Mouse (Mus musculus) liver, embryonic 14.5 days (tissue): ENCODE measurements around the gene Sgk1. TPM values are rescaled to one million over a fixed set of nuclear protein-coding genes. Genes with fewer than 3 reads are reported as not detected.

ENCODE experiments used
- ATAC-seq: fragments of 200-750 bp; cut with Nextera tagmentation; 2 replicates; pipeline ENCODE4 v1.8.0; 2017; ENCODE audit warnings: moderate number of reproducible peaks, mild to moderate bottlenecking, moderate library complexity; ENCODE audit not compliant: insufficient read depth
- DNase-seq, 3 experiments: peaks; one replicate each; pipeline ENCODE4 v3.0.0-alpha.2; 2012 to 2013; ENCODE audit warnings: low read depth in 3 of 3, low spot score in 3 of 3
- H3K27ac ChIP-seq: fragments of 300-500 bp; sonication (generic); 2 replicates; pipeline ENCODE4 v1.5.1; 2014; ENCODE audit warnings: moderate library complexity, mild to moderate bottlenecking, control low read depth, inconsistent platforms
- H3K27me3 ChIP-seq: fragments of 300-500 bp; sonication (generic); 2 replicates; pipeline ENCODE4 v1.6.1; 2014; ENCODE audit warnings: mild to moderate bottlenecking, low read length, moderate library complexity; ENCODE audit not compliant: control insufficient read depth, insufficient read depth
- H3K36me3 ChIP-seq: fragments of 300-500 bp; sonication (generic); replicated peaks from 2 replicates; pipeline ENCODE4 v1.6.1; 2014; ENCODE audit warnings: low read depth; ENCODE audit not compliant: control insufficient read depth, insufficient read depth
- H3K4me1 ChIP-seq, 2 experiments: fragments of 200-500 bp in 1 of 2; fragments of 300-500 bp in 1 of 2; sonication (generic) in 1 of 2; replicated peaks; 2 replicates each; pipeline ENCODE4 v1.6.1; 2012 to 2014; ENCODE audit warnings: antibody characterized with exemption in 1 of 2, inconsistent platforms in 1 of 2, low read length in 1 of 2; ENCODE audit not compliant: control insufficient read depth in 2 of 2, insufficient read depth in 2 of 2
- H3K4me2 ChIP-seq: fragments of 300-500 bp; sonication (generic); 2 replicates; pipeline ENCODE4 v1.6.1; 2014; ENCODE audit warnings: low read depth, mild to moderate bottlenecking, control low read depth, moderate library complexity
- H3K4me3 ChIP-seq, 2 experiments: fragments of 200-500 bp in 1 of 2; fragments of 300-500 bp in 1 of 2; sonication (generic) in 1 of 2; 2 replicates each; pipeline ENCODE4 v1.5.1; 2012 to 2014; ENCODE audit warnings: low read depth in 2 of 2, low read length in 2 of 2, mild to moderate bottlenecking in 2 of 2, control low read depth in 1 of 2, inconsistent platforms in 1 of 2, moderate library complexity in 1 of 2; ENCODE audit not compliant: insufficient read depth in 1 of 2
- H3K9ac ChIP-seq: fragments of 300-500 bp; sonication (generic); replicated peaks from 2 replicates; pipeline ENCODE4 v1.6.1; 2014; ENCODE audit warnings: mild to moderate bottlenecking, control low read depth, moderate library complexity
- H3K9me3 ChIP-seq: fragments of 300-500 bp; sonication (generic); 2 replicates; pipeline ENCODE4 v1.6.1; 2016; ENCODE audit warnings: low read length, mixed read lengths; ENCODE audit not compliant: control insufficient read depth
- CTCF ChIP-seq: IDR thresholded peaks from 2 replicates; pipeline ENCODE4 v1.5.1; 2016; ENCODE audit warnings: antibody characterized with exemption, low read depth, control low read depth
- EP300 ChIP-seq: IDR thresholded peaks from 2 replicates; pipeline ENCODE4 v1.6.1; 2016; ENCODE audit warnings: antibody characterized with exemption, low read depth
- WGBS: fragments of 180-500 bp; shearing (Covaris S2); extraction: QIAGEN DNeasy Blood & Tissue Kit; methylation state at CpG from one replicate; pipeline ENCODE4 v1.1.7; 2014; ENCODE audit not compliant: insufficient replicate concordance; 5-methylcytosine and 5-hydroxymethylcytosine counted together
- polyA plus RNA-seq, 2 experiments: library from polyadenylated mRNA; depleted of rRNA in 1 of 2; stranded (reverse) in 1 of 2; unstranded in 1 of 2; fragments of >200 nt; fragmentation: Nextera tagmentation in 1 of 2; extraction: Ambion mirVana in 1 of 2; gene quantifications; 2 replicates each; pipeline versions ENCODE4 v1.2.1 to v1.2.3; 2012 to 2014

The Sgk1 gene
- polyA plus RNA-seq (2012; rRNA removed) (5.3 and 8.5 TPM in 2 replicates), polyA plus RNA-seq (2014; fragmentation: Nextera tagmentation; extraction: Ambion mirVana) (9.2 and 10.3 TPM in 2 replicates)

DNA sequence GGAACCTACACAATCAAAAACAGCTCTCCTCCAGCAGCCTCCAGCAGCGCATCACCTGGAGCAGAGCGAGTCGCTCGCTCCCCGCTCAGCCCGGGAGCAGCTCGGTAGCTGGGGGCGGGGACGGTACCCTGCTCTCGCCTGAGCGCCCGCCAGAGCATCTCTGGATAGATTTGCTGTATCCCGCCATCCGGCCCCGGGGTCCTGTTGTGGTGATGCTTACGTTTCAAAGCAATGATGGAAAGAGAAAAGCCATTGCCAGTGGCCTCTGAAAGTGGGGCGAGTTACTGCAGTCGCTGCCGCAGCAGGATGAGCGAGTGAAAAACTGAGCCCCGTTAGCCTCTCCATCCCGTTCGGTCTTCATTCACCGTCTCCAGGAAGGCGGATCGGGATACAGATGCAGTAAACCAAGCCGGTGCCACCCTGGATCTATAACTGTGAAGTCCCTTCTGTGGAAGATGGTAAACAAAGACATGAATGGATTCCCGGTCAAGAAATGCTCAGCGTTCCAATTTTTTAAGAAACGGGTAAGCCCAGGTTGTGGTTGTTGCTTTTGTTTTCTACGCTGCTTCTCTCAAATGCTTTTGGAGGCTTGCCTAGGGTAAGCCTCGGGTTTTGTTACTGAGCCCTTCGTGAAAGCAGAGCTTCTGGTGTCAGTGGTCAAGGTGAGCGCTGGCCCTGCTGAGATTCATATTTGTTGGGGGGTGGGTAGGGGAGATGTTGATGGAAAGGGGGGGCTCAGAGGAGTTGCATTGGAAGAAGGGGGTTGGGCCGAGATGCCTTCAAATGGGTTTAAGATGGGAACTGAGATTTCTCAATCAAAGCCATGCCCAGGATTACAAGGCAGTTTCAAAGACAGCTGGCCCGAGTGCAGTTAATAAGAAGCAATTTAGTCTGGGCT lies at the start of gene Sgk1:
Sgk1 (plus strand) TSS at position 1 of the 898 bp plus-strand sequence.
- no peak within 1 kb of the TSS for H3K27ac ChIP-seq
- no peaks in the 10 kb centered on the region for H3K9me3 ChIP-seq
- H3K9ac ChIP-seq, result no peak within 1 kb of the TSS
- no peaks in the 10 kb centered on the region for H3K4me1 ChIP-seq
- 3% methylated on average over 36 of the region's 36 CpGs for WGBS
- peaks cover 18% of the 10 kb centered on the region for H3K27me3 ChIP-seq
- H3K4me3 ChIP-seq, result peak within 1 kb of the TSS; percentile 8 to 10; a peak in 1 of 4 replicates
- DNase-seq (no peak), ATAC-seq (no peak)
- no peaks in the 10 kb centered on the region for H3K36me3 ChIP-seq
- peak within 1 kb of the TSS; percentile 34 for H3K4me2 ChIP-seq
- TF ChIP-seq EP300, result no peak
- no peak for TF ChIP-seq CTCF

DNA sequence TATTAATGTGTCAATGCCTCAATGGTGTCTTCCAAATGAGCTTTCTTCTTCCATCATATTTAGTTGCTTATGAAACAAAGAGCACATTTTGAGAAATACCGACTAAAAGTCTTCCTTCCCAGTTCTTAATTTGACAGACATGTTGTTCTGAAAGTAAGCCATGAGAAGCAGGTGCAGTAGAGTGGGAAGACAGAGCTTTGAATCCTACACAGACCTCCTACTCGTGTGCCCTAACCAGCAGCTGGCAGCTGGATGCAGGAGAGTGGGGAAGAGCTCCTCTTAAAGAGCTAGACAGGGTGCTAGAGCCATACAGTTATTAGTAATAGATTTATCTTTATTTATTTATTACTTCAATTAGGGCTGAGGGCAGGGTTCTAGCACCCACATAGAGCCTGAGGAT lies 49.7 kb upstream of the Sgk1 start:
- ATAC-seq (no peak), DNase-seq (no peak)
- H3K27me3 ChIP-seq, result no peaks in the 10 kb centered on the region
- no peak overlapping the region for H3K9ac ChIP-seq
- no peak overlapping the region for H3K4me3 ChIP-seq
- no peak for TF ChIP-seq CTCF
- no peak for TF ChIP-seq EP300
- H3K27ac ChIP-seq, result no peak overlapping the region
- no peak overlapping the region for H3K4me2 ChIP-seq
- H3K9me3 ChIP-seq, result no peaks in the 10 kb centered on the region
- no peaks in the 10 kb centered on the region for H3K36me3 ChIP-seq
- peaks cover 0 to 10% of the 10 kb centered on the region in 2 experiments; a peak in 3 of 4 replicates for H3K4me1 ChIP-seq
- 51% methylated on average over 2 of the region's 2 CpGs for WGBS

DNA sequence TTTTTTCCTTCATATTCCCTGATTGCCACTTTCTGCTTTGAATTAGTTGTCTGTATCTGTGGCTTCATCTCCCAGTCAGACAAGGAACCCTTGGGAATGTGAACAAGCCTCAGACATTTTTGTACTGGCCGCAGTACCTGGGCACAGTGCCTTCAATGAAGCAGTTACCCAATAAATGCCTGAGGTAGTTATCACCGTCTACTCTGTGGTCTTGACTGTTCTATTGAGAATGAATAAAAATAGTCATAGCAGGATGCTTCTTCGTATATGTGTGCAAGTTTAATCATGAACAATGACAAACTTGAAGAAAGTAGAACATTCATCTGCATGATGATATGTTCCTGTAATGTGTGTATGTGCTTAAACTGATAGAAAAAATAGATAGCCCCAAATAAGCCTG lies 48.2 kb upstream of the Sgk1 start:
- 72% methylated on average over 3 of the region's 3 CpGs for WGBS

DNA sequence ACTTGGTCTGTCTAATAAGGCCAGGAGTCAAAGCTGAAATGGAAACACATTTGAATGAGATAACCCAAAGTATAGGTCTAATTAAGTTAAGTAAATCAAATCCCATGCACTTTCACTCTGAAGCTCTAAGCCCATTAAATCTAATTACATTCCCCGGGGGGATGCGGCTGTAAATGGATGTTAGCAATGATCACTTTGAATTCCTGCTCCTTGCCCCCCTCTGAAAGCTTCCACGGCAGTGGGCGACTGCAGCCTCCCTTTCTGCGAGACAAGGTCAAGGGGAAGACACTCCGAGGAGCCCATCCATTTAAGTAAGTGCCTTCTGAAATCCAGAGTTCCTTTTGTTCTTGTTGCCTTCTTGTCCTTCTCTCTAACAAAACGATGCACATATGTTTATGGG lies 46.9 kb upstream of the Sgk1 start:
- TF ChIP-seq EP300 (no peak), CTCF (no peak)
- DNase-seq, result no peak
- Histone ChIP-seq H3K4me1 (peaks cover 3 to 19% of the 10 kb centered on the region in 2 experiments), H3K4me2 (no peak overlapping the region), H3K27me3 (no peaks in the 10 kb centered on the region), H3K27ac (no peak overlapping the region), H3K4me3 (no peak overlapping the region), H3K9me3 (no peaks in the 10 kb centered on the region), H3K9ac (no peak overlapping the region), H3K36me3 (no peaks in the 10 kb centered on the region)
- ATAC-seq, result no peak
- WGBS, result 73% methylated on average over 7 of the region's 7 CpGs

More for the DNA sequence above, 48.2 kb upstream of the Sgk1 start:
- H3K27ac ChIP-seq, result no peak overlapping the region
- H3K9ac ChIP-seq, result no peak overlapping the region
- no peak for ATAC-seq
- DNase-seq, result no peak
- H3K4me3 ChIP-seq, result no peak overlapping the region
- no peak overlapping the region for H3K4me2 ChIP-seq
- H3K4me1 ChIP-seq, result peaks cover 0 to 12% of the 10 kb centered on the region in 2 experiments
- no peaks in the 10 kb centered on the region for H3K9me3 ChIP-seq
- TF ChIP-seq CTCF (no peak), EP300 (no peak)
- no peaks in the 10 kb centered on the region for H3K27me3 ChIP-seq
- H3K36me3 ChIP-seq, result no peaks in the 10 kb centered on the region
